Mouse (Mus musculus): ENCODE data around the gene Sfrp4. TPM values are rescaled to one million over a fixed set of nuclear protein-coding genes. Genes with fewer than 3 reads are reported as not detected.

Gene Sfrp4
- polyA plus RNA-seq, 1 experiment from 2014 or later, result 2.3 TPM

- Histone ChIP-seq H3K9me3 (no peaks in the 10 kb centered on the region), H3K4me2 (replicated peaks) (no peak overlapping the region), H3K4me3 (no peak overlapping the region), H3K27ac (no peak overlapping the region), H3K27me3 (replicated peaks) (no peaks in the 10 kb centered on the region), H3K4me1 (peaks cover 9% of the 10 kb centered on the region; the same call in 1 of the 2 replicates), H3K36me3 (no peaks in the 10 kb centered on the region), H3K9ac (no peak overlapping the region)
- 91% methylated on average over 1 of the region's 1 CpGs for WGBS
- ATAC-seq (ENCODE audit: low FRiP score, low read depth), result no peak
Measured at GRCm38 (mm10) chr13:19613426-19613825, 9.5 kb upstream of the Sfrp4 start.

- Histone ChIP-seq H3K36me3 (no peaks in the 10 kb centered on the region), H3K27me3 (replicated peaks) (no peaks in the 10 kb centered on the region), H3K9ac (no peak overlapping the region), H3K9me3 (no peaks in the 10 kb centered on the region), H3K4me3 (no peak overlapping the region), H3K27ac (no peak overlapping the region), H3K4me1 (peaks cover 9% of the 10 kb centered on the region; the same call in 1 of the 2 replicates), H3K4me2 (replicated peaks) (no peak overlapping the region)
- 81% methylated on average over 1 of the region's 1 CpGs for WGBS
- ATAC-seq (ENCODE audit: low FRiP score, low read depth), result no peak
Measured at GRCm38 (mm10) chr13:19614311-19614710, 8.6 kb upstream of the Sfrp4 start.

GRCm38 (mm10) chr13:19618081-19618480, 4.8 kb upstream of the Sfrp4 start:
- Histone ChIP-seq H3K9me3 (no peaks in the 10 kb centered on the region), H3K4me1 (no peaks in the 10 kb centered on the region), H3K4me3 (no peak overlapping the region), H3K36me3 (no peaks in the 10 kb centered on the region), H3K27me3 (replicated peaks) (no peaks in the 10 kb centered on the region), H3K27ac (no peak overlapping the region), H3K4me2 (replicated peaks) (peak overlapping the region; percentile 88; the same call in 1 of the 2 replicates), H3K9ac (no peak overlapping the region)
- no peak for ATAC-seq (ENCODE audit: low FRiP score, low read depth)
- 87% methylated on average over 4 of the region's 4 CpGs for WGBS

- WGBS, result 6% methylated on average over 5 of the region's 5 CpGs
Measured at GRCm38 (mm10) chr13:19618841-19619215, 4.1 kb upstream of the Sfrp4 start.

GRCm38 (mm10) chr13:19619216-19619927, 3.5 kb upstream of the Sfrp4 start, which contains the start of gene Epdr1:
Gene Epdr1 (minus strand): TSS chr13:19619927.
- WGBS, result under 1% methylated on average over 46 of the region's 46 CpGs
- Histone ChIP-seq H3K36me3 (no peaks in the 10 kb centered on the region), H3K27ac (no peak within 1 kb of the TSS), H3K9me3 (no peaks in the 10 kb centered on the region), H3K9ac (peak within 1 kb of the TSS; percentile 75), H3K27me3 (replicated peaks) (peaks cover 11% of the 10 kb centered on the region), H3K4me1 (peaks cover 7% of the 10 kb centered on the region), H3K4me3 (peak within 1 kb of the TSS; percentile 66), H3K4me2 (replicated peaks) (peak within 1 kb of the TSS; percentile 88)
- peak; percentile 84 for ATAC-seq (ENCODE audit: low FRiP score, low read depth)

More at GRCm38 (mm10) chr13:19618841-19619215, 4.1 kb upstream of the Sfrp4 start:
- peak overlapping the region; percentile 66 for H3K4me3 ChIP-seq
- no peaks in the 10 kb centered on the region for H3K9me3 ChIP-seq
- no peaks in the 10 kb centered on the region for H3K36me3 ChIP-seq
- no peak overlapping the region for H3K27ac ChIP-seq
- H3K4me1 ChIP-seq, result peaks cover 7% of the 10 kb centered on the region
- peaks cover 7% of the 10 kb centered on the region for H3K27me3 ChIP-seq (replicated peaks)
- peak overlapping the region; percentile 88 for H3K4me2 ChIP-seq (replicated peaks)
- peak overlapping the region; percentile 75 for H3K9ac ChIP-seq
- peak; percentile 45 for ATAC-seq (ENCODE audit: low FRiP score, low read depth)

GRCm38 (mm10) chr13:19623228-19623905, 463 bp downstream of the Sfrp4 start:
- 20% methylated on average over 30 of the region's 30 CpGs for WGBS
- peak; percentile 23 for ATAC-seq (ENCODE audit: low FRiP score, low read depth)
- Histone ChIP-seq H3K4me3 (peak overlapping the region; percentile 44), H3K4me2 (replicated peaks) (peak overlapping the region; percentile 87), H3K27me3 (replicated peaks) (peaks cover 11% of the 10 kb centered on the region), H3K36me3 (no peaks in the 10 kb centered on the region), H3K4me1 (peaks cover 7% of the 10 kb centered on the region), H3K9me3 (no peaks in the 10 kb centered on the region), H3K27ac (no peak overlapping the region), H3K9ac (peak overlapping the region; percentile 55)

- Histone ChIP-seq H3K27me3 (replicated peaks) (peaks cover 11% of the 10 kb centered on the region), H3K36me3 (no peaks in the 10 kb centered on the region), H3K9ac (no peak overlapping the region), H3K4me2 (replicated peaks) (no peak overlapping the region), H3K4me1 (peaks cover 7% of the 10 kb centered on the region), H3K9me3 (no peaks in the 10 kb centered on the region), H3K4me3 (no peak overlapping the region), H3K27ac (no peak overlapping the region)
- 80% methylated on average over 11 of the region's 11 CpGs for WGBS
- no peak for ATAC-seq (ENCODE audit: low FRiP score, low read depth)
Measured at GRCm38 (mm10) chr13:19624632-19625320, 1.9 kb downstream of the Sfrp4 start.

GRCm38 (mm10) chr13:19626473-19626872, 3.6 kb downstream of the Sfrp4 start:
- Histone ChIP-seq H3K4me3 (no peak overlapping the region), H3K27me3 (replicated peaks) (peaks cover 11% of the 10 kb centered on the region), H3K36me3 (no peaks in the 10 kb centered on the region), H3K9me3 (no peaks in the 10 kb centered on the region), H3K27ac (no peak overlapping the region), H3K9ac (no peak overlapping the region), H3K4me1 (peaks cover 7% of the 10 kb centered on the region), H3K4me2 (replicated peaks) (no peak overlapping the region)
- ATAC-seq (ENCODE audit: low FRiP score, low read depth), result no peak
- 79% methylated on average over 1 of the region's 1 CpGs for WGBS

GRCm38 (mm10) chr13:19630768-19631709, 8.1 kb downstream of the Sfrp4 start:
- Histone ChIP-seq H3K9ac (no peak overlapping the region), H3K4me2 (replicated peaks) (no peak overlapping the region), H3K4me3 (no peak overlapping the region), H3K4me1 (no peaks in the 10 kb centered on the region), H3K27me3 (replicated peaks) (no peaks in the 10 kb centered on the region), H3K9me3 (no peaks in the 10 kb centered on the region), H3K27ac (no peak overlapping the region), H3K36me3 (no peaks in the 10 kb centered on the region)
- WGBS, result 92% methylated on average over 5 of the region's 5 CpGs
- no peak for ATAC-seq (ENCODE audit: low FRiP score, low read depth)

- H3K27me3 ChIP-seq (replicated peaks), result no peaks in the 10 kb centered on the region
- no peak overlapping the region for H3K4me3 ChIP-seq
- no peaks in the 10 kb centered on the region for H3K4me1 ChIP-seq
- H3K9me3 ChIP-seq, result no peaks in the 10 kb centered on the region
- 81% methylated on average over 4 of the region's 4 CpGs for WGBS
- H3K36me3 ChIP-seq, result no peaks in the 10 kb centered on the region
- no peak for ATAC-seq (ENCODE audit: low FRiP score, low read depth)
- no peak overlapping the region for H3K27ac ChIP-seq
- H3K9ac ChIP-seq, result no peak overlapping the region
- H3K4me2 ChIP-seq (replicated peaks), result no peak overlapping the region
Measured at GRCm38 (mm10) chr13:19636131-19636530, 13.2 kb downstream of the Sfrp4 start.

GRCm38 (mm10) chr13:19640203-19640851, 17.4 kb downstream of the Sfrp4 start:
- Histone ChIP-seq H3K27me3 (replicated peaks) (no peaks in the 10 kb centered on the region), H3K36me3 (no peaks in the 10 kb centered on the region), H3K4me3 (no peak overlapping the region), H3K27ac (no peak overlapping the region), H3K9me3 (no peaks in the 10 kb centered on the region), H3K4me1 (no peaks in the 10 kb centered on the region), H3K4me2 (replicated peaks) (no peak overlapping the region), H3K9ac (no peak overlapping the region)
- ATAC-seq (ENCODE audit: low FRiP score, low read depth), result no peak
- WGBS, result 91% methylated on average over 2 of the region's 2 CpGs

Data from neural tube, embryonic 12.5 days (tissue).